Mouse (Mus musculus): Measurements from ENCODE around the gene Dhx33.

Gene Dhx33

DNA sequence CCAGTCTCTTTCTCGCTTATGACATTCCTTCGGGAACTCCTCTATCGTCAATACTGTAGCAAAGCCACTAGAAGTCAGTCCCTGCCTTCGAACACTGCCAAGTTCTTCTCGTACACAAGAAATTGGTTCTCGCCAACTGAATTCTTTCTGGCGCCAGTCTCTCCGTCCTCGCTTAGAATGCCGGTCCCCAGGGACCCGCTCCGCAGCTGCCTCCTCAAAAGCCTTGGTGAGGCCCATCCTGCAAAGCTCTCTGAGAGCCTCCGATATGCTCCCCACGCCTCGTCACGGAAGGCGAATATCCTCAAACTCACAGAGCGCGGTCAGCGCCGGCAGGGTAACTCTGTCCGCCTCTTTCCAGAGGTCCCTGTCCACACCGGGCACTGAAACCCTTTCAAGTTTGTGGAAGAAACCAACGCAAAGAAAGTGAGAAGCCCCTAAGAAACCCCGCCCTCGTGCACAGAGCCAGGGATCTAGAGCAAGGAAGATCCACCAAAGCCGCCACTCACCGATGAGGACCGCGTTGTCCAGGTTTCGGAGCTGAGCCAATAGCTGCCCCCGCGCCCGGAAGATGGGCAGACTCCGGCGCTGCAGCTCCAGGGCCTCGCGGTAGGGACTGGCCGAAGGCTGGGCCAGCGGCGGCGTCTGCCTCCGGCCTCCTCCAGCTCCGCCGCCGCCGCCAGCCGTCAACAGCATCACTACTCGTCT lies 474 bp downstream of the Dhx33 start:
- in situ Hi-C loops (cut with MboI, MseI) = loop anchor here in 1 of 2 experiments (25.0 kb wide), 2 partner anchors 1209 to 1434 kb away; partner anchors contain the start of genes 4933427D14Rik, Ggt6, Gm43951 and Med31

DNA sequence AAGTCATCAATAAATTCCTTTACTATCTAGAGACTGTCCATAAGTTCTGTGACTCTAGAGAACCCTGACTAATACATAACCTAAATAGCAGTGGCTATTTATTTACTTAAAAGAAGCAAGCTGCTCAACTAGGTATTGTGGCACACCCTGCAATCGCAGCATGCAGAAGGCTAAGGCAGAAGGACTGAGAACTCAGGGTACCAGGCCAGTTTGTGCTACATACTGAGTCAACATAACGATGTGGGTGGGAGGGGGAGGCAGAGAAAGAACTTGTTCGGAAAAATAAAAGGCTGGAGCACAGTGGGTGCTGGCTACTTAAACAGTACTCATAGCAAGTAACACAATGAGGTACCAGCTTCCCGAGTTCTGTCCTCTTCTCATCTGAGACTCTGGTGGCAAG lies 3.1 kb downstream of the Dhx33 start:
- in situ Hi-C loops (cut with MboI, MseI) = loop anchor here in 1 of 2 experiments (25.0 kb wide), 2 partner anchors 1211 to 1436 kb away; partner anchors contain the start of genes 4933427D14Rik, Ggt6, Gm43951 and Med31

DNA sequence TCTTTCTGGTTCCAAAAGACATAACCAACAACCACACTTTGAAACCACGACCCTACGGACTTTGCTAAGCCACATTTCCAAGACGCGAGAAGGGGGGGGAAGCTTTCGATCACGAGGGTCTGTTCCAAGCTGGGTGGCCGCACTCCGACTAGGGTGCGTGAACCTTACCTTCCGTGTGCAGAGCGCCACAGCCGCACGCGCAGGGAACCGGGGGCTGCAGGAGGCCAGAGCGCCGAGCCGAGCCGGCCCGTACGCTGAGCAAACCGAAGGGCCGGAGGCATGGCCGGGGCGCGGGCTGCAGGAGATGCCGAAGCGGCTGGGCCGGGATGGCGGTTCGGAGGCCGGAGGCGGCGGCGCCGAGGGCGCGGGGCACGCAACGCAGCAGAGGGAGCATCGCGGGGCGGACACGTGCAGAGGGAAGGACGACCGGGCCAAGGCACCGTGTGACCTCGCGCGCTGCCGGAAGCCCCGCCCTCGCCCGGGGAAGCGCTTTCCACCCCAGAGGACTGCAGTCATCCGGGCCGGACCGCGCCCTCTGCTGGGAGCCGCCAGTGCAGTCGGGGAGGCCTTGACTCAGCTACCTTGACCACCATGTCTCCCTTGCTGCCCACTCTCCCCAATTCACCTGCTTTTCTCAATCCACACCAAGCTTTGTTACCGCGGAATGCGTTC lies 21.5 kb downstream of the Dhx33 start, which contains the start of gene C1qbp:
Gene C1qbp, minus strand, starts transcription at position 470 of the 672 bp plus-strand sequence.
- in situ Hi-C loops (cut with MboI, MseI) = loop anchor here in 1 of 2 experiments (25.0 kb wide), 1 partner anchor 1345 kb away; the partner anchor contains the start of gene Fxr2

DNA sequence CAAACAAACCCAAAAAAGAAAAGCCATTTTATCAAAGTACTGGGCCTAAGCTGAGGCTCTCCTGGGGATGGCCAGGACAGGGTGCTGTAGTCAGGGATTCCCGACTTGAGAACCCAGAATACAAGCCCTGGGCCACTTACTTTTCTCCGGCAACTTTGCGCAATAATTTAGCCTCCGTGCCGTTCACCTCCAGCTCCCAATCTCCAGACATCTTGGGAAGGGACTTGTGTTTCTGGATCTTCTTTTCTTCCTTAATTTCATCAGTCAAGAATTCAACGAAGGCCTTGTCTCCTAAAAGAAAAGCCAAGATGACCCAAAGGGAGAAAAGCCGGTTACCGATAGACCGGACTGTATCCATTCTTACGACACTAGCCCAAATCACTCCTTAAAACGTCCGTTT lies 22.2 kb downstream of the Dhx33 start:
- in situ Hi-C loops (cut with MboI, MseI) = loop anchor here in 1 of 2 experiments (25.0 kb wide), 1 partner anchor 1345 kb away; the partner anchor contains the start of gene Fxr2

DNA sequence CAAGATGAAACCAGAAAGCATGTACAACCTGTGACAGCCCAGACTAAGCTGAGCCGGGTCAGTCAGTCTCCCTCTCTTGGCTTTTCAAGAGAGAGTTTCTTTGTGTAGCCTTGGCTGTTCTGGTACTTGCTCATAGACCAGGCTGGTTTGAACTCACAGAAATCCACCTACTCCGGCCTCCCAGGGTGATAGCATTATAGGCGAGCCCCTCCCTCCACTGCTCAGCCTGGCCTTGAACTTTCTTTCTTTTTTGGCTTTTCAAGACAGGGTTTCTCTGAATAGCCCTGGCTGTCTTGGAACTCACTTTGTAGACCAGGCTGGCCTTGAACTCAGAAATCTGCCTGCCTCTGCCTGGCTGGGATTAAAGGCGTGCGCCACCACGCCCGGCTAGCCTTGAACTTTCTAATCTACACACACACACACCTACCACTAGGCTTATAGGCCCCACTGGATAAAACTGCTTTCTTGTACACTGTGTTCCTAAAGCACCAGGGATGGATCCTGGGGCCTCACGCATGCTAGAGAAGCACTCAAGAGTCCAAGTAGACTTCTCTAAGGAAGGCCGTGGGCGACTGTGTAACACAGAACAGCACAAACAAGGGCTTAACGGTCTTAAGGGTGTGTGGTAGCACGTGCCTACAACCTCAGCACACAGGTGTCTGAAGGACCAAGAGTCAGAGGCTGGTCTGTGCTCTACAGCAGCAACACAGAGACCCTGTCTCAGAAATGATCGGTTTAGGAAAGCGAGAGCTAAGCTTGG lies 23.3 kb downstream of the Dhx33 start:
- in situ Hi-C loops (cut with MboI, MseI) = loop anchor here in 1 of 2 experiments (25.0 kb wide), 1 partner anchor 1344 kb away; the partner anchor contains the start of gene Fxr2

DNA sequence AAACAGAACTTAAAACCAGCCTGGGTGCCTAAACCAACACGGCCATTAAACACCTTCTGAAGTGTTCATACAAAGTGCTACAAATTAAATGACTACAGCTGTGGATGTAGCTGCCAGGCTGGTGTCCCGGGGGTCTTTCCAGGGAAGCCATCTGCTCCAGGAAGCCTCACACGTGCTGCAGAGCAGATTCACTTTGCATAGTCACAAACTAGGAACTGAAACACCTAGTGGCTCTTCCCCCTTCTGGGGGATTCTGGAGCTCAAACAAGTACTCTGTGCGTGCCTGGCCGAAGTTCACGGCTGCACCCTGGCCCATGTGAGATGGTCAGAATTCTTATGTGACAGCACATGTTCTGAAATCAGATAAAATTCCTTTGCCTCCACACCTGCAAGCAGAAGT lies 24.0 kb downstream of the Dhx33 start:
- in situ Hi-C loops (cut with MboI, MseI) = loop anchor here in 1 of 2 experiments (25.0 kb wide), 1 partner anchor 1343 kb away; the partner anchor contains the start of gene Fxr2

DNA sequence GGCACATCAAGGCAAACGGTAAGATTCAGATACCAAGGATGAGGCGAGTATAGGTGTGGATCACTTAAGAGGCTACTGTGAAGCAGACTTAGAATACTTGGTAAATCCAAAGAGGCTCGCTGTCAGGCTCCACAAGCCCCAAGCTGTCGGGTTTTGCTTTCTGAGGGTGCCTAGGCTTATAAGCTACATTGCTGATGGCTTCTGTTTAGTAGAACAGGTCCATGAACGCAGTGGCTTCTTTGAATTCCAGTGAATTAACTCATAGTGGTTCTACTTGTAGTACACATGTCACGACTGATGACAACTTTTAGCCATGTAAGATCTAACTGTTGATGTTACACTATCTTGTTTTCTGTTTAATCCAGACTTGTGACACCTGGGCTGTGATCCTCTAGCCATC lies 26.9 kb downstream of the Dhx33 start:
- in situ Hi-C loops (cut with MboI, MseI) = loop anchor here in 1 of 2 experiments (10.0 to 25.0 kb wide), 2 partner anchors 1062 to 1340 kb away; partner anchors contain the start of genes Fxr2 and Gps2

DNA sequence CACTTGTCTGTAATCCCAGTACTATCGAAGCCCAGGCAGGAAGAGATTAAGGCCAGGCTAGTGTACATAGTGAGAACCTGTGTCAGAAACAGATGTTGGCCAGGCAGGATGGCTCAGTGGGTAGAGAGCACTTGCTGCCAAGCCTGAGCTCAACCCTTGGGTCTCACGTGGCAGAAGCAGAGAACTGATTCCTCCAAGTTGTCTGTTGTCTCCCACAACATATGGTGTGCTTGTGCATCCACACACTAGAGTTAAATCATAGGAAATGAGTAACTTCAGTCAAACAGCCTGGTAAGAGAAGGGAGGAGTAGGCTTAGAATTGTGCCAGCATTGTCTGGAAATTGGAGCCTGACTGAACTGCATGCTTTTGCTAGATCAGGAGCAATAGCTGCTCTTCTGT lies 29.0 kb downstream of the Dhx33 start:
- in situ Hi-C loops (cut with MboI, MseI) = loop anchor here in 1 of 2 experiments (10.0 to 25.0 kb wide), 2 partner anchors 1060 to 1338 kb away; partner anchors contain the start of genes Fxr2 and Gps2

DNA sequence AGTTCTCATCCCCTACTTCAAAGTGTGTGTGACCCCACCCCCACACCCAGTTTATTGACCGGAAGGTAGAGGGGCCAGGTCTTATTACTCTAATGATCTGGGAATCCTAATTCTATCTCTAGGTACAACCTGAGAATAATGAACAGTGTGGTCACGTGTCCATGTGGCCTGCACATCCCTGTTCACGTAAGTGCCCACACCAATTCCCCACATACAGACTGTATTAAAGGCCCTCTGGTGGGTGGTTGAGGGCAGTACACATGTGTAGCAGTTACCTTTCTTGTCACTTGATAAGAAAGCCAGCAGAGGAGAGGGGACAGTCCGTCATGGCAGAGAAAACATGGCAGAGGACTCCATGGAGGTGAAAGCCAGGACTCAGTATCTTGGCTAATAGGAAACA lies 30.3 kb downstream of the Dhx33 start:
- in situ Hi-C loops (cut with MboI, MseI) = loop anchor here in 1 of 2 experiments (10.0 kb wide), 1 partner anchor 1059 kb away; the partner anchor contains the start of gene Gps2

DNA sequence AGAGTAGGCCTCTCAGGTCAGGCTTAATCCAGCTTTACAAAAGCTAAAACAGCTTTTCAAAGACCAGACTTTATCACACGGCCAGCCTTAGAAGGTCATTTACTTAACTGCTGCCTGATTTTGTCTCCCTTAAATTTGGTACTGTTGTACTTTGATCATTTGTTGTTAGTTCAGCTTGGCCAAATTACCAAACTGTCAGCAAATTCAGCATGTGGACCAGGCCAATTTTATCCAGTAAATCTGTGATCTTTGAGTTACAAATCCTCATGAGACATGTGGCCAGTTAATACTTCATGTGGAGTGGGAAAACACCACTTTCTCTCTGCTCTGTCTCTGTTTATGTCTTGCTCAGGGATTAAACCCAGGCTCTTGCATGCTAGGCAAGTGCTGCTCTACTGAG lies 31.7 kb downstream of the Dhx33 start:
- in situ Hi-C loops (cut with MboI, MseI) = loop anchor here in 1 of 2 experiments (10.0 kb wide), 1 partner anchor 1058 kb away; the partner anchor contains the start of gene Gps2

DNA sequence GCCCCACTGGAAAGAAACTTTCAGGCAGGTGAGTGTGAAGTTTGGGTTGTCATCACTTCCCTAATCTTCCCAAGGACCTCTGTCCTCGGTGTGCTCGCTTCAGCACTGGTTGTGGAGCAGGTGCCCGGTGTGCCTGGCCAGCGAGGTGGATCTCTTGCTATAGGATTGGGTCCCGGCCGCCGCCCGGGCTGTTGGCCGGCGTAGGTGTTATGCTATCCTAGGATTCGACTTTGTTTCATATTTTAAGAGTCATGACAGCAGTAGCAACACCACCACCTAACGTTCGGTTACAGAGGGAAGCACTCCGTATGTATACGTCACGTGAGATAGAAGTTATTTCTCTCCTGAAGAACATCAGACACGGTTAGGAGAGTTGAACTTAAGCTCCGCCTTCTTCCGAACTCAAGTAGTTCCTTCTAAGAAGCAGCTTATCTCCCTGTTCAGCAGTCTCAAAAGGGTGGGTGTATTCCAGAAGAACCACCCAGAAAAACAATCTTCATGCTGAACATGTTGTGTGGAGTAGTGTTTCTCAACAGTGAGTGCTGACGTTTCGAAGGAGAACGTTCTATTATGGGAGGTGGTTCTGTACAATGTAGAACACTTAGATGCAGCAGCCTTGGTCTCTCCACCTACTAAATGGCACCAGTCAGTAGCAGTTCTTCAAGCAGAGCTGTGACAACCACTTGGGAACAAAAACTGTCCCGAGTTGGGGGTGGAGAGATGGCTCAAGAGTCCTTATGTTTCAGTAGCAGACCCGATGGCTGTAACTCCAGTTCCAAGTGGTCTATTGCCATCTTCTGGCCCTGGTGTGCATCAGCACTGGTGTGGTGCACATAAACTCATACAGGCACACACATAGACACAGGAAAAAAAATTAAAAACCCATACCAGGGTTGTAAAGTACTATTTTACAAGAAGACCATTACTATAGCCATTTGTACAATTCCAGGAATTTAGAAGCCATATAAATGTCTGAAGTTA lies 33.4 kb downstream of the Dhx33 start:
- in situ Hi-C loops (cut with MboI, MseI) = loop anchor here in 1 of 2 experiments (10.0 kb wide), 1 partner anchor 1056 kb away; the partner anchor contains the start of gene Gps2

DNA sequence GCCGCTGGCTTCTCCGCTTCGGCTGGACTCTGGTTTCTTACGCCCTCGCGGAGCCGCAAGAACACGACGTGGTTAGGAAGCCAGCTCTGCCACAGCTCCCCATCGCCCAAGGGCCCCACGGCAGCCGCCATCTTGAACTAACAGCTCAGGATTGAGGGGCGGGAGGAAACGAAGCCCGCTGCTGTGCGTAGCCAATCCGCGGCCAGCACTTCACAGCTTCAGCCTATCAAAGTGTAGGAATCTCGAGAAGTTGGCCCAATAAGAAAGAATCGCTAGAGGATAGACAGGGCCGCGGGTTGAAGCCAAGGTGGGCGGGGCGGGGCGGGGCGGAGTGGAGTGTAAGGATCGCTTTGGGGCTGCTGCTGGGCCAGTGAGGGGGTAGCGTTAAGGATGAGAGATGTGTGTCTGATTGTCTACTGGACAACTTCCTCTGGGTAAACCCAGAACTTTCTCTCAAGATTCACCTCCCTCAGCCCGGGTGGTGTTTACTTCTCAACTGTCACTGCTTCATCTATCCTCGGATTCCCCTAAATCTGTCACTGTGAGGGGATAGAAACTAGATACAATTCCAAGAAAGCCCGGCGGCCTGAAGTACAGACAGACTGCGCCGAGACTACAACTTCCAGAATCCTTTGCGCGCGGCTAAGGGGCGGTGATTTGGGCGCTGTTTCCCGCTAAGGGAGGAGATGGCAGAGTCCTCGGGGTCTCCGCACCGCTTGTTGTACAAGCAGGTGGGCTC lies 34.2 kb downstream of the Dhx33 start, which contains the start of the genes Nup88 and Rpain:
Gene Nup88, minus strand, starts transcription at position 153 of the 739 bp plus-strand sequence.
Gene Rpain, plus strand, starts transcription at position 393 of the 739 bp plus-strand sequence.
- in situ Hi-C loops (cut with MboI, MseI) = loop anchor here in 1 of 2 experiments (10.0 kb wide), 1 partner anchor 1055 kb away; the partner anchor contains the start of gene Gps2

DNA sequence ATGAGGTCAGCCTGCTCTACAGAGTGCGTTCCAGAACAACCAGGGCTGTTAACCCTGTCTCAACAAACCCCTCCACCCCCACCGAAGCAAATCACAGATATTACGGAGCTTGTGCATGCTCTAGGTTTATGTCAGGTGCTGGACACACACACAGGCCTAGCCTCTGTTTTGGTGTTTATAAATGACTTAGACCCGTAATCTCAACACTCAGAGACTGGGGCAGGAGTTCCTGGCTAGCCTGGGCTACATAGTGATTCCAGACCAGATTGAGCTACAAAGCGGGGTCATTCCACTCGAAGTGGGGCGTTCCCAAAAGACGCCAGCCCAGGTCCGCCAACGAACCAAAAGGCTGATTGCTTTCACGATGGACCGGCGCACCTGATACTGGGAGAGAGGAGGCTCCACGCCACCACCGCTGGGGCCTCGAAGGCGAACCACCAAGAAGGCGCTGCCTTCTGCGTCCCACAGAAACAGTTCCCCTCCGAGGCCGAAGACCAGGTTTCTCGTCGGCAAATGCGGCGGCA lies 34.9 kb downstream of the Dhx33 start:
- in situ Hi-C loops (cut with MboI, MseI) = no loop called here

DNA sequence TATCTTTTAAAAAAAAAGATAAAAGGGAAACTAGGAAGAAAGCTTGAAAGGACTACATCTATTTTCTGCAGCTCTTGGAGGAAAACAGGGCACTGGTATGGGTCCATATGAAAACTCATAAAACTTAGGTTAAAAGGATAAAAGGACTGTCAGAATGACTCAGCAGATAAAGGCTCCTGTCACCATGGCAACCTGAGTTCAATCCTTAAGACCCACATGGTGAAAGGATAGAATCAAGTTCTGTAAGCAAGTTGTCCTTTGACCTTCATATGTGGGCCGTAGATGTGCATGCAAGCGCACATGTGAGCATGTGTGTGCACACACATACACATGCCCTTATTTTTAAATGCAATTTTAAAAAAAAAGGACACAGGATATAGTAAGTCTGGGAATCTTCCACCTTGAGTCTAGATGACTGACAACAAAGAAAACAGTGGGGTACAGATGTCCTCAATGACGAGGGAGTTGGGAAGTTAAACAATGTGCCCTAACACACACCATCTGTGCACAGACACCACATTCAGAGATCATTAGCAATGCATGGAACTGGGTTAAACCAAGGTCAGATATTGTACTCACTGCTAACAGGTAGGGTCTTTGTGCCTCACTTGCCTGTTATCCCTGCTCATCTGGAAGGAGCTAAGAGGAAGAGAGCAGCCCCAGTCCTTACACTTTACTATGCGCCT lies 39.9 kb downstream of the Dhx33 start:
- in situ Hi-C loops (cut with MboI, MseI) = no loop called here

DNA sequence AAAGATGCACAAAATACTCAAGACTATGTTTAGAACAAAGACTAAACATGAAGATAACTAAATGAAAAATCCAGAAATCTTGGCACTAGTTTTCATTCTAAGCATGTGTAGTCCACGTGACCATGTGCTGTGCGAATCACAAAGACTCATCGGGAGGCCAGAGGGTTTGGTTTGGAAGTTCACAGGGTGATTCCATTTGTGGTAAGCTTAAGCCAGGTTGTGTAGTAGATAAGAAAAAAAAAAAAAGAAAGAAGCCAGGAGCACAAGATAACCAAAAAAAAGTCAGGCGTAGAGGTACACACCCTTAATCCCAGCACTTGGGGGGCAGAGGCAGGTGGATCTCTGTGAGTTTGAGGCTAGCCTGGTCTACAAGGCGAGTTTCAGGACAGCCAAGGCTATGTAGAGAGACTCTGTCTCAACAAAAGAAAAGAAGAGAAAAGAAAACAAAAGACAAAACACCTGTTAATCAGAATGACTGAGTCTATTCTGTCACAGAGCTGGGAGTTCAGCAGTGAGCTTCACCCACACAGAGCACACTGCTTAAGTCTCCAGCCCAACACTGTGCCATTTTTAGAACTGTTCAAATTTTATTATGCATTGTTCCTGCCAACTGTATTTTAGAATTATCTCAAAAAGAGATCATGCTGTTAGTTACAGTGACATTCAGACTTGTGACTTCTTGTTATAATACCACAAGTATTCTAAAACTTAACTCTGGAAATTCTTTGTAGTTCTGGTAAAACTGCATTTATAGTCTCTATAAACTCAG lies 43.3 kb downstream of the Dhx33 start:
- in situ Hi-C loops (cut with MboI, MseI) = no loop called here

DNA sequence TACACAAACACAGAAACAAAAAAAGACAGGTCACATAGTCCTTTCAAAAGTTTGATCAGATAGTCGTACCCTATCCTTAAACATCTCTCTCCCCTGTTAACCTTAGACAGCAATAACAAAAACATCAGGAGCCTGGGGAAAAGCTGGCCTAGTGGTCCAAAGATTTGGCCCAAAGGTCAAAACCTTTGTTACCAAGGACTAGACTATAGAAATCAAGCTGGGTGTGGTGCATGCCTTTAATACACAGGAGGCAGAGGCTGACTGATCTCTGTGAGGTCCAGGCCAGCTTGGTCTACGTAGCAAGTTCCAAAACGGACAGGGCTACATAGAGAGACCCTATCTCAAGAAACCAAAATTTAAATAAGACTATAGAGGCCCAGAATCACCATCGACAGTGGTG lies 49.5 kb downstream of the Dhx33 start:
- in situ Hi-C loops (cut with MboI, MseI) = no loop called here
